Mouse (Mus musculus) gastrocnemius, adult 2 months (tissue): ENCODE data around the gene Spo11. TPM values are rescaled to one million over a fixed set of nuclear protein-coding genes. Genes with fewer than 3 reads are reported as not detected.

ENCODE experiments used
- DNase-seq: peaks from one replicate; pipeline ENCODE4 v3.0.0; 2022
- H3K27ac ChIP-seq: fragments of 200-600 bp; 2 replicates; pipeline ENCODE4 v1.8.1; 2022; ENCODE audit warnings: mild to moderate bottlenecking
- H3K4me3 ChIP-seq: fragments of 200-600 bp; 2 replicates; pipeline ENCODE4 v1.8.1; 2022; ENCODE audit warnings: mild to moderate bottlenecking, moderate library complexity
- CTCF ChIP-seq: fragments of 200-600 bp; IDR thresholded peaks from 2 replicates; pipeline ENCODE4 v1.8.1; 2022; ENCODE audit warnings: antibody characterized with exemption, mild to moderate bottlenecking, moderate library complexity
- intact Hi-C: fragments of 180-260 bp; cut with DNase I; formaldehyde crosslinking; loops from one replicate; pipeline ENCODE4 v1.15.1; 2025
- total RNA-seq, 2 experiments: library from RNA; stranded (reverse); gene quantifications; 2 replicates each; pipeline ENCODE4 v1.2.3; 2021

Spo11 gene
- total RNA-seq, 2 experiments from 2014 or later: not detected

GRCm38 (mm10) chr2:173028508-173029031, 51.1 kb downstream of the Spo11 start:
- peak overlapping the region; percentile 95 for H3K27ac ChIP-seq
- H3K4me3 ChIP-seq: peak overlapping the region; percentile 85
- peak; percentile 46 for DNase-seq
- intact Hi-C loops: loop anchor here (2.0 kb wide), 1 partner anchor 16 kb away; no protein-coding TSS in a partner anchor
- no peak; the same call in 1 of the 2 replicates for TF ChIP-seq CTCF

GRCm38 (mm10) chr2:173030591-173031338, 53.3 kb downstream of the Spo11 start:
- DNase-seq: no peak
- peak overlapping the region; percentile 21; the same call in 1 of the 2 replicates for H3K4me3 ChIP-seq
- no peak for TF ChIP-seq CTCF
- H3K27ac ChIP-seq: peak overlapping the region; percentile 95
- intact Hi-C loops: no loop called here

- no peak overlapping the region for H3K27ac ChIP-seq
- DNase-seq: no peak
- no peak for TF ChIP-seq CTCF
Measured at GRCm38 (mm10) chr2:173033531-173033930, 56.0 kb downstream of the Spo11 start.

GRCm38 (mm10) chr2:173034998-173035397, 57.5 kb downstream of the Spo11 start:
- H3K4me3 ChIP-seq: no peak overlapping the region
- intact Hi-C loops: no loop called here
- DNase-seq: no peak
- peak overlapping the region; percentile 24; the same call in 1 of the 2 replicates for H3K27ac ChIP-seq
- no peak for TF ChIP-seq CTCF

More at GRCm38 (mm10) chr2:173033531-173033930, 56.0 kb downstream of the Spo11 start:
- no peak overlapping the region for H3K4me3 ChIP-seq
- intact Hi-C loops: no loop called here

- H3K4me3 ChIP-seq: no peak overlapping the region
- intact Hi-C loops: no loop called here
- no peak for TF ChIP-seq CTCF
- no peak overlapping the region for H3K27ac ChIP-seq
- no peak for DNase-seq
Measured at GRCm38 (mm10) chr2:173035653-173036052, 58.2 kb downstream of the Spo11 start.

- intact Hi-C loops: no loop called here
- Histone ChIP-seq H3K27ac (no peak overlapping the region), H3K4me3 (no peak overlapping the region)
- DNase-seq: no peak
- TF ChIP-seq CTCF: no peak
Measured at GRCm38 (mm10) chr2:173036055-173036454, 58.6 kb downstream of the Spo11 start.

GRCm38 (mm10) chr2:173036611-173037010, 59.1 kb downstream of the Spo11 start:
- intact Hi-C loops: no loop called here
- no peak overlapping the region for H3K4me3 ChIP-seq
- no peak; the same call in 1 of the 2 replicates for TF ChIP-seq CTCF
- no peak overlapping the region for H3K27ac ChIP-seq
- no peak for DNase-seq

GRCm38 (mm10) chr2:173037347-173037746, 59.8 kb downstream of the Spo11 start:
- Histone ChIP-seq H3K4me3 (no peak overlapping the region), H3K27ac (no peak overlapping the region)
- no peak for DNase-seq
- TF ChIP-seq CTCF: no peak
- intact Hi-C loops: no loop called here

- TF ChIP-seq CTCF: no peak
- no peak overlapping the region for H3K27ac ChIP-seq
- no peak overlapping the region for H3K4me3 ChIP-seq
- no peak for DNase-seq
- intact Hi-C loops: no loop called here
Measured at GRCm38 (mm10) chr2:173037827-173038607, 60.5 kb downstream of the Spo11 start.

GRCm38 (mm10) chr2:173039041-173039440, 61.5 kb downstream of the Spo11 start:
- no peak overlapping the region for H3K4me3 ChIP-seq
- DNase-seq: no peak
- intact Hi-C loops: no loop called here
- no peak for TF ChIP-seq CTCF
- H3K27ac ChIP-seq: no peak overlapping the region

GRCm38 (mm10) chr2:173040803-173041202, 63.3 kb downstream of the Spo11 start:
- TF ChIP-seq CTCF: no peak
- no peak for DNase-seq
- Histone ChIP-seq H3K4me3 (no peak overlapping the region), H3K27ac (0 out of 2 replicates have a peak overlapping the region, but pooled peaks have one; percentile 28)
- intact Hi-C loops: no loop called here

- no peak for TF ChIP-seq CTCF
- Histone ChIP-seq H3K4me3 (no peak overlapping the region), H3K27ac (0 out of 2 replicates have a peak overlapping the region, but pooled peaks have one; percentile 28)
- intact Hi-C loops: no loop called here
- no peak for DNase-seq
Measured at GRCm38 (mm10) chr2:173041242-173041641, 63.7 kb downstream of the Spo11 start.

GRCm38 (mm10) chr2:173041893-173042292, 64.4 kb downstream of the Spo11 start:
- Histone ChIP-seq H3K27ac (no peak overlapping the region), H3K4me3 (no peak overlapping the region)
- TF ChIP-seq CTCF: no peak
- no peak for DNase-seq
- intact Hi-C loops: no loop called here
